Mouse (Mus musculus): ENCODE data around the gene Ly86. TPM values are rescaled to one million over a fixed set of nuclear protein-coding genes. Genes with fewer than 3 reads are reported as not detected.

Gene Ly86
- total RNA-seq, 2 experiments from 2014 or later, result 22.2 to 34.8 TPM

DNA sequence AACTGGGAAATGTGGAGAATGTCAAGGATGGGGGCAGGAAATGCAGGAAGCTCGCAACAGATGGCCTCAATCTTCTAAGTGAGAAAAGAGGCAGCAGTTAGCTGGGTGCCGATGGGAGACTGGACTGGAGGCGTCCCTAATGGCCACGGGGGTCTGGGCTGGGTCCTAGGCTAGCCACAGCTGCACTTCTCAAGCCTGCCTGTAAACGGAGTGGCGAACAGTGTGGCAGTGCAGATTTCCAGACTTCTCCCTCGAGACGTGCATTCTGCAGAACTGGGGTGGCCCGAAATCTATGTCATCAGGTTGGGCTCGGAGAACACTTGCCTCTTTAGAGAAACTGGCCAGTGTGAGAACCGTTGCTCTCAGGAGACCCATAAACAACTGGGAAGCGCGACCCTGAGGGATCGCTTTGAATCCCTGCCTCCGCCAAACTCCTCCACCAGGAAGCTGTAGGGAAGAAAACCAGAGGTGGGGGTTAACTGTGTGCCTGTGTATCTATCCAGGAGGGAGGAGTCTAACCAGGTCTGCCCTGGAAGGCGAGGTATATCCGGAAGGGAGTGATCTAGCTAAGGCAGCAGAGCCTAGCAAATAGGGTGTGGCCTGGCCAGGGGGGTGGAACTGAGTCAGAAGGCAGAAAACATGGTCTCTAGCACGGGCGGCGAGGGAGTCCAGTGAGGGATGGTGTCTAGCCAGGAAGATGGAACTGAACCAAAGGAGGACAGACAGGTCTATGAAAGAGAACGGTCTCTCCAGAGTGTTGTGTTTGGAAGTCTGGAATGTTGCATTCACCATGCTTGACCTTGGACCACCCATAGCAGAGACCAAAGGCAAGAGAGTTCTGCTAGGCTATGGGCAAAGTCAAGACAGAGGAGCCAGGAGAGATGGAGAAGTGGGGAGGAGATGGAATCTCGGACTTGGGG is 107.3 kb downstream of the Ly86 start:
- ATAC-seq (replicated peaks; ENCODE audit: low FRiP score, poor library complexity, severe bottlenecking), result no peak

DNA sequence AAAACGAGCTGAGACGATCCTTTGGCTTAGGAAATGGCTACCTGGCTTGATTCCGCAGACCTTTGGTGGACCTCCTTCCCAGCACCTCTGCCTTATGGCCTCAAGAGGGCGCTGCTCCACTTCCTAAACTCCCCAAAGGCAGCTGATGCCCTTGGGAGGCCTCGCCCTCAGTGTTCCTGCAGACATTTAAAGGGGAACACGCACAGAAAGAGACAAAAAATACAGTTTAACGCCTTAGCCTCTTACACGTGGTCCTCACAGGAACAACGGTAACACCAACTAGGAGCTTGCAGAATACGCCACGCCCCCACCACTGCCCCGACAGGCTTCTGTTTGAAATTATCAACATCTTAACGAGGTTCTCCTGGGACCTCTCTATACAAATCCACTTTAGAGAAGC is 108.2 kb downstream of the Ly86 start:
- ATAC-seq (replicated peaks; ENCODE audit: low FRiP score, poor library complexity, severe bottlenecking), result no peak

DNA sequence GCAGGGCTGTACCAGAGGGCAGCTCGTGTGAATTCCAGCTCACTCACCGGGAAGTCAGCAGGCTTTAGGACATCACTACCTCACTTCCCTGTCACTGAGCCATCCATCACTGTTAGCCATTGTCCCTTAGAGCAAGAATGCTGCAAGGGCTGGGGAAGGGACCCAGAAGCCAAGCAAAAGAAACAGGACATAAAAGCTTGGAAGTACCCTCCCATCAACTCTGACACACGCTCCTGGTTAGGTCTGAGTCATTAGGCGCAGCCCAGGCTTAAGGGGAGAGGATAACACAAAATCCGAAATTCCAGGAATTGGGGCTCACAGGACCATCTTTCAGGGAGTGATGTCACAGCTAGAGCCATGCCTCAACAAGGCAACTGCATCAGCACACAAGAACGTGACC is 109.3 kb downstream of the Ly86 start:
- no peak for ATAC-seq (replicated peaks; ENCODE audit: low FRiP score, poor library complexity, severe bottlenecking)

DNA sequence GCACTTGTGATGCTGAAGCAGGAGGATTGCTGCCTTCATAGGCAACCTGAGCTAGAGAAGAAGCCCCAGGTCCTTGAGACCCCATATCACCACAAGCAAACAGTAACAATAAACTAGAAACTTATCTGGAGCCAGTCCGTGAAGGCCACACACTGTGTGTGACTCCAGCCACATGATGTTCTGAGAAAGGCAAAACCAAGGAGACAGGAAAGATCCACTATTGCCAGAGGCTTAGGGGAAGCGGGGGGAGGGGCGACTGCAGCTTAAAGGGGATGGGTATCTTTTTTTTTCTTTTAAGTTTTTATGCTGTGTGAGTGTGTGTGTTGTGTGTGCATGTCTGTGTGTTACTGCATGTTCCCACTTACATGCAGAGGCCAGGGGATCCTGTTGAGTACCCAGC is 110.6 kb downstream of the Ly86 start:
- ATAC-seq (replicated peaks; ENCODE audit: low FRiP score, poor library complexity, severe bottlenecking), result no peak

DNA sequence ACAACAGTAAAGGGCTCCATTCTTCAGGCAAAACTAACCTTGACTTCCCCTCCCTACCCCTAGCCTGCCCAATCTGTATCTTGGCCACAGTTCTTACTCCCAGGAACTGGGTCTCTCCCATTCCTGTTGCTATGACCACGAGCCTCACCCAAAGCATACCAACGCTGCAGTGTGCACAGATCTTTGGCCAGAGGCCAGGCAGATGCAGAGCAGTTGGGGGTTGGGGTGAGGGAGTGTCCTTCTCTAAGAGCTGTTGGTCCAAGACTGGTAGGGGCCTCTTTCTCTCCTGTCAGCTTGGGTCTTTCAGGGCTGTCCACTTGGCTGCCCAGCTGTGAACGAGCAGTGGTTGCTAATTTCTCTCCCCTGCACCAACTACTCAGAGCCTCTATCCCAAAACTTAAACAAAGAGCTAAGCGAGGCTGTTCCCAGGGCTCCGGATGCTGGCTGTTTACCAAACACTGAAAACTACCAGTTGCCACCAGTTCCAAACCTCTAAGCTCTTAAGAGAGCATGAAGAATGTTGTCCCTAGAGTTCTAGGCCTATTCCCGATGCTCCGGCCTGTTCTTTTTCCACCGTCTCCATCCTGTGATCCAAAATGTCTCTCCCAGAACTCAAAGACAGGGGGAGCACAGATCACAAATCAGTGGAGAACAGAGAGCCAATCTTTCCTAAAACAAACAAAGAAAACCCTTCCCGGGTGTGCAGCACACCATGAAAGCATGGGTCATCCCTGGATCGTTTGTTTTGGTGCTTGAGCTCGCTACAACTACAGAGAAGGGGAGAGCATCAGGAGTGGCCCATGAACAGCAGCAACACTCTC is 112.2 kb downstream of the Ly86 start:
- no peak for ATAC-seq (replicated peaks; ENCODE audit: low FRiP score, poor library complexity, severe bottlenecking)

DNA sequence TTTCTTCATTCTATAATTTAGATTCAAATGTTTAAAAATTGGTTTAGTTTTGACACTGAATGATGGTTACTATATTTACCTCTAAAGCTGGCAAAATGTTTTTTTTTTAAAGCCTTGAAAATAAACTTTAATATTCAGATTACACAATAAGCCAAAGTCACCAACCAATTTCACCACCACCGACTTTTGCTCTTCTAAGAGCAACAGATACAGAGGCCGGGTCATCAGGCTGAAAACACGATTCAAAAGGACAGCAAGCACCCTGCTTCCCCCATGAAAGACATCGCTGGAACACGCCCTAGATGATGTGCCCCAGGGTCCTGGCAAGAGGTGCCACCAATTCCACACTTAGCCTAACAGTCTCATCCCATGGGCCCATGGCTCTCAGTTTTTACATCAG is 113.5 kb downstream of the Ly86 start:
- no peak for ATAC-seq (replicated peaks; ENCODE audit: low FRiP score, poor library complexity, severe bottlenecking)

- ATAC-seq (replicated peaks; ENCODE audit: low FRiP score, poor library complexity, severe bottlenecking), result no peak
These were observed 114.0 kb downstream of the Ly86 start for GRCm38 (mm10) chr13:37459022-37459421.

GRCm38 (mm10) chr13:37459957-37460930 is 115.2 kb downstream of the Ly86 start:
- ATAC-seq (replicated peaks; ENCODE audit: low FRiP score, poor library complexity, severe bottlenecking), result no peak

DNA sequence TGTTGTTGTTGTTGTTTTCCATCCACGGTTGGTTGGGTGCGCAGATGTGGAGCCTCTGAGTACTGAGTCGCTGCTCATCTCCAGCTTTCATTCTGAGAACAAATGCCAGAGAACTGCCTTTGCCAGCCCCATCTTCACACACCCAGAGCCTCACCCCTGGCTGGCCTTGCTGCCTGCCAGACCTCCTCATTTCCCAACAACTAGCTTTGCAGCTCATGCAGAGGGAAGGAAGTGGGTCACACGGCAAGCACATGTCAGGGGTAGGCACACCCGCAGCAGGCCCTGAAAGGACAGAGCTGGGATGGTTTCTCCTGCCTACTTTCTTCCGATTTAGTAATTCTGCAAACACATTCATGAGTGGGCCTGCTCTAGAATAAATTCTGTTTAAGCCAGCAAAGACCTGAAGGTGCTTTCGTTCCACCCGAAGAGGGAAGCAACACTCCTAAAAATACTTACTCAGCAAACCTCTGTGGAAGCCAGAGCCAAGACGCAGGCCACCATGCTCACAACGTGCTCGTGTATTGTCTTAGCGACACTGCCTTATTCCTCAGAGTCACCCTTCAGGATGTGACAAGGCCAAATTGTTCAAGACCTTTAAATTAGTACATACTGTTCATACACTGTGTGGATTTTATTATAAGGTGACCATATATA is 117.2 kb downstream of the Ly86 start:
- ATAC-seq (replicated peaks; ENCODE audit: low FRiP score, poor library complexity, severe bottlenecking), result no peak

- no peak for ATAC-seq (replicated peaks; ENCODE audit: low FRiP score, poor library complexity, severe bottlenecking)
These were observed 120.7 kb downstream of the Ly86 start for GRCm38 (mm10) chr13:37465710-37466109.

GRCm38 (mm10) chr13:37467795-37468194 is 122.8 kb downstream of the Ly86 start:
- ATAC-seq (replicated peaks; ENCODE audit: low FRiP score, poor library complexity, severe bottlenecking), result no peak

Measured in erythroblast, adult 5-6 weeks (primary cell).